Mouse (Mus musculus) liver, postnatal 0 days (tissue): ENCODE data around the gene Sumo2. TPM values are rescaled to one million over a fixed set of nuclear protein-coding genes. Genes with fewer than 3 reads are reported as not detected.

Source experiments
- ATAC-seq: fragments of 200-750 bp; cut with Nextera tagmentation; 2 replicates; pipeline ENCODE4 v1.8.0; 2017; ENCODE audit warnings: mild to moderate bottlenecking, moderate library complexity
- DNase-seq: peaks from one replicate; pipeline ENCODE4 v3.0.0-alpha.2; 2016
- H3K27ac ChIP-seq: fragments of 300-500 bp; sonication (generic); 2 replicates; pipeline ENCODE4 v1.5.1; 2014; ENCODE audit warnings: antibody characterized with exemption, moderate library complexity, mild to moderate bottlenecking, low read depth
- H3K27me3 ChIP-seq: fragments of 300-500 bp; sonication (generic); 2 replicates; pipeline ENCODE4 v1.6.1; 2014; ENCODE audit warnings: low read length, control low read depth, mixed read lengths; ENCODE audit not compliant: insufficient read depth
- H3K36me3 ChIP-seq: fragments of 300-500 bp; sonication (generic); replicated peaks from 2 replicates; pipeline ENCODE4 v1.6.1; 2014; ENCODE audit warnings: mild to moderate bottlenecking, control low read depth, low read length, moderate library complexity, mixed read lengths; ENCODE audit not compliant: insufficient read depth
- H3K4me1 ChIP-seq: fragments of 300-500 bp; sonication (generic); 2 replicates; pipeline ENCODE4 v1.6.1; 2014; ENCODE audit warnings: antibody characterized with exemption, mild to moderate bottlenecking, control low read depth; ENCODE audit not compliant: insufficient read depth
- H3K4me2 ChIP-seq: fragments of 300-500 bp; sonication (generic); 2 replicates; pipeline ENCODE4 v1.6.1; 2014; ENCODE audit warnings: low read depth, mild to moderate bottlenecking, low read length, moderate library complexity, mixed read lengths
- H3K4me3 ChIP-seq: fragments of 300-500 bp; sonication (generic); 2 replicates; pipeline ENCODE4 v1.5.1; 2014; ENCODE audit warnings: low read depth, low read length
- H3K9ac ChIP-seq: fragments of 300-500 bp; sonication (generic); replicated peaks from 2 replicates; pipeline ENCODE4 v1.6.1; 2014; ENCODE audit warnings: mild to moderate bottlenecking, moderate library complexity
- H3K9me3 ChIP-seq: fragments of 300-500 bp; sonication (generic); 2 replicates; pipeline ENCODE4 v1.6.1; 2016; ENCODE audit warnings: mild to moderate bottlenecking, control low read depth, low read length, mixed read lengths
- CTCF ChIP-seq: sonication (generic); IDR thresholded peaks from 2 replicates; pipeline ENCODE4 v1.5.1; 2016; ENCODE audit warnings: antibody characterized with exemption, low read depth
- EP300 ChIP-seq: IDR thresholded peaks from 2 replicates; pipeline ENCODE4 v1.6.1; 2016; ENCODE audit warnings: antibody characterized with exemption, low read depth, mild to moderate bottlenecking
- WGBS: fragments of 180-500 bp; shearing (Covaris S2); extraction: QIAGEN DNeasy Blood & Tissue Kit; methylation state at CpG from one replicate; pipeline ENCODE4 v1.1.7; 2014; ENCODE audit not compliant: insufficient replicate concordance; 5-methylcytosine and 5-hydroxymethylcytosine counted together
- polyA plus RNA-seq: library from polyadenylated mRNA; unstranded; fragments of >200 nt; fragmentation: Nextera tagmentation; extraction: Ambion mirVana; gene quantifications from 2 replicates; pipeline ENCODE4 v1.2.1, GENCODE M21; 2015

Sumo2 gene
- polyA plus RNA-seq, 1 experiment from 2014 or later = 281 TPM

DNA sequence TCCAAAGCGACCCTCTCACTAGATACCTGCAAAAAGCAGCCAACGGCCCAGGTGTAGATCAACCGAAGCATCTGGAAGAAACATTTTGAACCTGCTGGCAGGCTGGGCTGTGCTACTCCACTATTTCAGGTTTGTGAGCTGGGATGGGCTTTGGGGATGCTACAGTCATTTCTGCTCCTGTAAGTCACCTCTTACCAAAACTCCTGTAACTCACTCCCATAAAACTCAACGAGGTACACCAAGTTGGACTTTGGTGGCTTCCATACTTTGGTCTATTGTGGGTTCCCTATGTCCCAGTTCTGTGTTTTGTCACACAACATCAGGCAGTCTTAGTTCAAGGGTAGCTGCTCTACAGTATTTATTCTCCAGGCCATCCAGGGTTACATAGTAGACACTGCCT is 15.0 kb downstream of the Sumo2 start:
- no peaks in the 10 kb centered on the region for H3K27me3 ChIP-seq
- H3K27ac ChIP-seq = no peak overlapping the region
- H3K9me3 ChIP-seq = no peaks in the 10 kb centered on the region
- no peak overlapping the region for H3K9ac ChIP-seq
- WGBS = 76% methylated on average over 4 of the region's 4 CpGs
- TF ChIP-seq CTCF = no peak
- TF ChIP-seq EP300 = no peak
- peaks cover 22% of the 10 kb centered on the region for H3K36me3 ChIP-seq
- no peaks in the 10 kb centered on the region for H3K4me1 ChIP-seq
- no peak overlapping the region for H3K4me2 ChIP-seq
- DNase-seq (no peak), ATAC-seq (no peak)
- no peak overlapping the region for H3K4me3 ChIP-seq

DNA sequence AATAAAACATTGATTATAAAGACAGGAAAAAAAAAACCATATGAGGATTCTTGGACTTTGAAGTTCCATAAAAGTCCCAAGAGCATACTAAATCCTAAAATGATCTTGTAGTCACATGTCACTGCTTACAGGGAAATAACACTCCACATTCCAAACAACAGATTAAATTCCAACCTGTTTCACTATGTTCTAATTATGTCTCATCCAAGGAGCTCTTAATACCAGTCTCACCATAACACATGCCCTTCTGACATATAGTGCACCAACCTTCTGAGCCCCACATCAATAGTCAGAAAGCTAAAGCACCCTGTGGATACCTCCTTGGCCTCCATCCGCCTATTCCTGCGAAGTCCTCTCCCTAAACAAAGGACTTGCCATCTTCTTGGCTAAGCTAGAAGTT is 15.9 kb downstream of the Sumo2 start:
- Histone ChIP-seq H3K36me3 (peaks cover 13% of the 10 kb centered on the region; the same call in 1 of the 2 replicates), H3K9me3 (no peaks in the 10 kb centered on the region), H3K27me3 (no peaks in the 10 kb centered on the region), H3K9ac (no peak overlapping the region), H3K27ac (no peak overlapping the region), H3K4me1 (peaks cover 2% of the 10 kb centered on the region; the same call in 1 of the 2 replicates), H3K4me2 (no peak overlapping the region), H3K4me3 (no peak overlapping the region)
- ATAC-seq (no peak), DNase-seq (no peak)
- WGBS = 88% methylated on average over 2 of the region's 2 CpGs
- TF ChIP-seq EP300 (no peak), CTCF (no peak)

- Histone ChIP-seq H3K9ac (no peak overlapping the region), H3K27me3 (no peaks in the 10 kb centered on the region), H3K4me1 (peaks cover 4% of the 10 kb centered on the region; the same call in 1 of the 2 replicates), H3K27ac (no peak overlapping the region), H3K4me3 (no peak overlapping the region), H3K36me3 (peaks cover 8% of the 10 kb centered on the region; the same call in 1 of the 2 replicates), H3K4me2 (no peak overlapping the region), H3K9me3 (no peaks in the 10 kb centered on the region)
- TF ChIP-seq CTCF = no peak
- no peak for TF ChIP-seq EP300
- WGBS = 65% methylated on average over 3 of the region's 3 CpGs
- DNase-seq = no peak
- no peak for ATAC-seq
Observed at GRCm38 (mm10) chr11:115519581-115519980, 16.5 kb downstream of the Sumo2 start.

DNA sequence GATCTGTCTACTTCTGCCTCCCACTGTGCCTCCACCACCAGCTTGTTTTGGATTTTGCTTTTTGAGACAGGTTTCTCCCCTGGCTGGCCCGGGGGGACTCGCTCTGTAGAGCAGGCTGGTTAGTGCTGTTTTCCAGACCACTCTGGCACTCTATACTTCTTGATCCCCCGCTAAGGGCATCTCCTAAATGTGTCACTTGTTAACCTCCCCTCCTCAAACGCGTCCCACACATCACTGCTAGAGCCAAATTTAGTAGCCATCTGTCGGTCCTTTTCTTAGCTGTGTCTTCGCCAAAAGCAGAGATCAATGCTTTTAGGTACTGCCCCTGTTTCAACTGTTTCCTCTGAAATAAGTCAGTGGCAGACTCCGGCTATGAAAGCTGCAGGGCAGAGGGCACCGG is 17.4 kb downstream of the Sumo2 start:
- no peak overlapping the region for H3K4me3 ChIP-seq
- peaks cover 6% of the 10 kb centered on the region; the same call in 1 of the 2 replicates for H3K36me3 ChIP-seq
- no peak overlapping the region for H3K4me2 ChIP-seq
- H3K4me1 ChIP-seq = peaks cover 4% of the 10 kb centered on the region; the same call in 1 of the 2 replicates
- no peak overlapping the region for H3K9ac ChIP-seq
- no peak for DNase-seq
- TF ChIP-seq EP300 (no peak), CTCF (no peak)
- ATAC-seq = no peak
- H3K9me3 ChIP-seq = no peaks in the 10 kb centered on the region
- WGBS = 59% methylated on average over 9 of the region's 9 CpGs
- H3K27me3 ChIP-seq = no peaks in the 10 kb centered on the region
- H3K27ac ChIP-seq = no peak overlapping the region

DNA sequence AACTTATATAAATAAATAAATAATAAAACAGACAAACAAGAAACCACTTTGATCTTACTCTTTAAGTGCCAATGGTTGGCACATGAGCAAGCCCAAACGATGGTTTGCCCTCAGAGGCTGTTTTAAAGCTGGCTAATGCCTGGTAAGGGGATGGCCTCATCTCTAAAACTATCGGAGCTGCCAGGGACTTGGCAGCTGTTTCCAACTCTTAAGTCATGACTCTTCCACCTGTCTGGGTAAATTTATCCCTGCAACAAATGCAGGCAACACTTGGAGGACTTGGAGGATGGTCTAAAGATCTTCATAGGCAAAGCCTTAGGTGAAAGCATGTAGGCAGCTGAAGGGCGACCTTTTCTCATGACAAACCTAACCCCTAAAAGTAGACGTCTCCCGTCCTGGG is 19.1 kb downstream of the Sumo2 start:
- H3K9ac ChIP-seq = no peak overlapping the region
- no peak overlapping the region for H3K27ac ChIP-seq
- ATAC-seq (no peak), DNase-seq (no peak)
- H3K27me3 ChIP-seq = no peaks in the 10 kb centered on the region
- TF ChIP-seq CTCF (no peak), EP300 (no peak)
- no peak overlapping the region for H3K4me3 ChIP-seq
- no peak overlapping the region for H3K4me2 ChIP-seq
- 79% methylated on average over 5 of the region's 5 CpGs for WGBS
- H3K4me1 ChIP-seq = peaks cover 15% of the 10 kb centered on the region
- no peaks in the 10 kb centered on the region for H3K36me3 ChIP-seq
- H3K9me3 ChIP-seq = no peaks in the 10 kb centered on the region

- Histone ChIP-seq H3K4me2 (no peak overlapping the region), H3K9ac (no peak overlapping the region)
- no peak for DNase-seq
Observed at GRCm38 (mm10) chr11:115515021-115515420, 21.1 kb downstream of the Sumo2 start.

DNA sequence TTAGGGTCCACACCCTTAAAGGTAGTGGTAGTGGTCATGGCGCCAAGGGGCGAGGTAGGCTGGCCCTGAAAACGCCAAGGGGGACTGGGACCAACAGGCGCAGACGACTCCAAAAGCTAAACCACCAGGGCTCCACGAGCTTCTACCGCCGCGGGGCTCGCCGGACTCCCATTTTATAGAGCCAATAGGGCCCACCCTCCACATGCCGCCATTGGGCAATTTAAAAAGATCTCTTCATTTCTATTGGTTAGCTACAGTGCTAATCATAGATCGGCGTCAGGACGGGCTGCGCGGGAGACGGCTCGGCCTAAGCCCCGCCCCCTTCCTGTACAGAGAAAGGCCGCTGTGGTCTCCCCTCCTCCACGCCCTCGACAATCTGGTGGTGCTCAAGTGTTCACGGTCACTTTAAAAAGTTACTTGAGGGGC is 21.8 kb downstream of the Sumo2 start, which contains the start of gene Jpt1:
Jpt1 (minus strand) TSS at position 150 of the 426 bp plus-strand sequence.
- Histone ChIP-seq H3K4me1 (peaks cover 38% of the 10 kb centered on the region), H3K4me3 (peak within 1 kb of the TSS; percentile 98), H3K9ac (peak within 1 kb of the TSS; percentile 98), H3K36me3 (no peaks in the 10 kb centered on the region), H3K27ac (peak within 1 kb of the TSS; percentile 91), H3K27me3 (no peaks in the 10 kb centered on the region), H3K4me2 (peak within 1 kb of the TSS; percentile 95), H3K9me3 (no peaks in the 10 kb centered on the region)
- WGBS = under 1% methylated on average over 24 of the region's 24 CpGs
- peak; percentile 91 for ATAC-seq
- peak; percentile 72; the same call in 1 of the 2 replicates for TF ChIP-seq EP300
- no peak for TF ChIP-seq CTCF
- DNase-seq = peak; percentile 95

More at GRCm38 (mm10) chr11:115515021-115515420, 21.1 kb downstream of the Sumo2 start:
- no peak overlapping the region for H3K27ac ChIP-seq
- WGBS = 62% methylated on average over 6 of the region's 6 CpGs
- H3K27me3 ChIP-seq = no peaks in the 10 kb centered on the region
- no peaks in the 10 kb centered on the region for H3K9me3 ChIP-seq
- H3K4me3 ChIP-seq = no peak overlapping the region
- H3K4me1 ChIP-seq = peaks cover 33% of the 10 kb centered on the region
- no peak for TF ChIP-seq EP300
- no peak for TF ChIP-seq CTCF
- no peaks in the 10 kb centered on the region for H3K36me3 ChIP-seq
- ATAC-seq = no peak
